Mouse (Mus musculus) thymus, postnatal 10 days (tissue): ENCODE data around the gene Hectd3.
A peak's percentile ranks its signal among the peaks of the same experiment; 100 is the strongest.

Experiments used
- DNase-seq, 2 experiments: peaks; one replicate each; pipeline ENCODE4 v3.0.0; 2021; ENCODE audit warnings: low spot score in 2 of 2

Hectd3 gene

DNA sequence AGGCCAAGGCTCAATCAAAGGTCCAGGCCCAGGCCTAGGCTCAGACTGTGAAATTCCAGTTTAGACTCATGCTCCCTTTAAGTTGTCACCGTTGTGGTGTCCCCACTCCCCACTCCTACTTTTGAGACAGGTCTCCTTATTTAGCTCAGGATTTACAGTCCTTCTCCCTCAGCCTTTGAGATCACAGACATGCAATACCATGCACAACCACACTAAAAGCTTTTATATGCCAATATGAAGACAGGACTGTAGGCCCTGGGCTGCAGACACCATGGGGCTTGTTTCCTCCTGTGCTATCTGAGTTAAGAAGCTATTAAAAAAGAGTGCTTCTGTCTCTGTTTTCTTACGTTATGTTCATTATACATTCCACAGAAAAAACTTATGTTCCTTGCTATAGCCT is 22.6 kb downstream of the Hectd3 start:
- DNase-seq: no peak

DNA sequence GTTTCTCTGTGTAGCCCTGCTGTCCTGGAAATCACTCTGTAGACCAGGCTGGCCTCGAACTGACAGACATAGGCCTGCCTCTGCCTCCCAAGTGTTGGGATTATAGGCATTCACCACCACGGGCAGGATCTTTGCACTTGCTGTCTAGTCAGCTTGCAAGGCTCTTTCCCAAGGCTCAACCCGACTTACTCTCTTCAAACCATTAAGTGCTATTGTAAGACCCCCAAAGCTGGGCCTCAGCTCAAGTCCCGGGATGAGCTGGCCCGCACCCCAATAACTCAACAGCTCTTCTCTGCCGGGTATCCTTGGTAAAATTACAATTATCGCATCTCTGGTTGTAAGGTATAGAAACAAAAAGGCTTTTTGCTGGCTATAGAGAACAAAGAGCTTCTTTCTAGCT is 23.2 kb downstream of the Hectd3 start:
- DNase-seq: no peak

DNA sequence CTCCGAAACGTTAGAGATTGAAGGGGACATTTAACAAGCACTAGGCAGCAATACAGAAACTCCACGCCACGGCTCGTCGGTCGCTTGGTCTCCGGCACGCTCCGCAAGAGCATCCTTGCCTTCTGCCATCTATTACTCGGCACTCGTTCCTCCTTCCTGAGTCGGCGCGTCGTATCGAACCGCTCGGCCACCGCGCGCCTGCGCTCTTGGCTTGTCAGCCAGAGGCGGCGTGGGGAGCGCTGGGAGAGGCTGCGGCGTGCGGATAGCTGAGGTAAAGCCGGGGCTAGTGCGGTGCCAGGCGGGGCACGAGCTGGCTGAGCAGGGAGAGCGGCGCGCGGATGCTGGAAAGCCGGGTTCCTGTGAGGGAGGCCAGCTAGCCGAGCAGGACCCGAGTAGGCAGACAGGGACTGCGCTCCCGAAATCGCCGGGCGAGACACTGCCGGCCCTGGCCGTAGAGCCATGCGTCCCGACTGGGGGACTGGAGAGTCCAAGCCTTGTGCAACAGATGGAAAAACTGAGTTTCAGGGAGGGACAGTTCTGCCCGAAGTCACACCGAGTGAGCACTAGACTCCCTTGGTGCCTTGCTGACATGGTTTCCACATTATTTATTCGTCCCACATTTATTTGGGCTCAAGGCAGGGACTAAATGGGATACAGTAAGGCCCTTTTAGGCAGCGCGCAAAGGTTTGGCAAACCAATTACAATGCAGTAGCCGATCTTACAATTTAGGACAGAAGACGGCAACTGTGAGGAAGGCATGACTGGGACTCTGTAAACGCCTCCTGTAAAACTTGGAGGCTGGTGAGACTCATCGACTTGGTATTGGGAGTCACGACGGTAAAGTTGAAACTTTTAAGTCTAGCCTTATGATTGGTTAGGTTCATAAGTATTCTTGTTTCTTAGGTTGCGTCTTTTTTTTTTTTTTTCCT is 24.4 kb downstream of the Hectd3 start, which contains the start of gene Eif2b3:
TSS of gene Eif2b3 (plus strand) at position 197 of the 929 bp plus-strand sequence.
- peak; percentile 84 to 88 for DNase-seq

GRCm38 (mm10) chr4:117023469-117023868 is 28.4 kb downstream of the Hectd3 start:
- no peak for DNase-seq

GRCm38 (mm10) chr4:117031105-117031504 is 36.0 kb downstream of the Hectd3 start:
- DNase-seq: no peak

DNA sequence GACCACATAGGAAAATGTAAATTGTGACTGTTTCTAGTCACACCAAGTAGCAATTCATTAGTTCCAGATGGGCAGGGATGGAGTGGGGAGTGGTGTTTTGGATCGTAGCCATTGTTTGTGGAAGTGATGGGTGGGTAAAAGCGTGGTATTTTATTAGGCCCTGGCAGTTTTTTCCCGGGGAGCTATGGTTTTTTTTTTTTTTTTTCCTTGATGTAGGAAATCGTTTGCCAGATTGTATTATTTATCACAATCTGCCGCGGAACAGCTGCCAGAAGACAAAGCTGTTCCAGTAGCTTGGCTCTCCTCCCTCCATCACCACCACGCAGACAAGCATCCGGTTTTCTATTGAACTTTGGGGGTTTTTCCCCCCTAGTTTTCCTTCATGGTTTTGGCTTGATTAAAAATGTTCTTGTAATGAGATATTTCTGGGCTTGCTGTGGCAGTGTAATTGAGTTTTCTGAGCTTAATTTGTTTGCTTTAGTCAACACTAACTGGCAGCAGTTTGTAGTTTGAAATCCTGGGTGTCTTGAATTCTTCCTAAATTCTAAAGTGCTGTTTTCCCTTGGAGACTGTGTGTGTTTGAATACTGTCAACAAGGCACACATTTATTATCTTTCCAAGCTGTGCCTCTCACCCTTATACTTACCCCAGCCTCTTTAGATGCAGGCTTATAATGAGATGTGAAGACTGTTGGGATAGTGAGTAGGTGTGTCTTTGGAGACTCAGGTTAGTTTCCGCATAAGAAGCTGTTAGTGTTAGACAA is 45.0 kb downstream of the Hectd3 start:
- no peak for DNase-seq

- no peak for DNase-seq
These were observed 45.7 kb downstream of the Hectd3 start for GRCm38 (mm10) chr4:117040791-117041190.

DNA sequence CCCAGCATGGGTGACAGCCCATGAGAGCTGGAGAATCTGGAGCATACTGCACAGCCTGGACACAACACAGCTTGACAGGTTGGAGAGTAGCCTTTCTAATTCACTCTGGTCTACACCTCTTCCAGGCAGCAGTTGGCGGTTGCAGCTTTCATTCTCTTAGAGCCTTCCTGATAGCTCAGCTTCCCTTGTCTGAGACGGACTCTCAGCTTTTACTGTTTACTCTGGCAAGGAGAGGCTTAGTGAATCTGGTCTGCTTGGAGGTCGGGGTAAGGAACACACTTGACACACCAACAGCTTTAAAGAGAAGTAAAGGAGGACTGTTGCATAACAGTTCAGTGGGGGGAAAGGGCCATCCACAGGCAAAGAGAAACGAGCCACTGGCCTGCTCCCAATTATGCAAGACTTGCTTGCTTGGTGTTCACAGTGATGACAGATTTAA is 46.2 kb downstream of the Hectd3 start:
- DNase-seq: no peak

DNA sequence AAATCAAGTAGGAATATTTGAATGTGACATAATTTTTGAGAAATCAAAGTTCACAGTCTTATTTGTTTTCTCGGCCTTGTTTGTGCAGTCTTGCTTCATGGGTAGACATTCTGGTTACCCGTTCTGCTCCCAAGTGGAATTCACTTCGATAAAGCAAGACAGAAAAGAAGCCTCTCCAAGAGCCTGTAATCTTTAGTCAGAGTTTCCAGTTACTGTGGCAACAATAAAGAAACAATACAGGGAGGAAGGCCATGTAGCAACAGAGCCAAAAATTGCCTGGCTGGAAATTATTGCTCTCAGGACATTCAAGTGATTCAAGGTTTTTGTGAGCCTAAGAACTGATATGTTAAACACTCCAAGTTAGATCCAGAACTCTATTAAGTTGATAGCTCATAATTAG is 53.7 kb downstream of the Hectd3 start:
- DNase-seq: no peak

- DNase-seq: no peak
These were observed 54.4 kb downstream of the Hectd3 start for GRCm38 (mm10) chr4:117049485-117049884.

DNA sequence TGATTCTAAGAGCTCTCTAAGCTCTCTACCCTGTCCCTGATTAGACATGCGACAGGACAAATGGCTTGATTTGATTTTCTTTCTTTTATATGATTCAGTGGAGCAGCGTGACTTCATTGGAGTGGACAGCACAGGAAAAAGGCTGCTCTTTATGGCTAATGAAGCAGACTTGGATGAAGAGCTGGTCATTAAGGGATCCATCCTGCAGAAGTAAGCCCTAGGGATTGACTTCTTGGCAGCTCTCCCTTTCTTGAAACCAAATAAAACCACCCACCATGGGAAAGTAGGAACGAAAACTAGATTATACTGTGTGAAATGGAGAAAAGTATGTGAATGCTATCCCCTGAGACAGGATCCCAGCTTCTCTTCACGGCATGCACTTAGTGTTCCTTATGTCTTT is 57.5 kb downstream of the Hectd3 start:
- DNase-seq: no peak

DNA sequence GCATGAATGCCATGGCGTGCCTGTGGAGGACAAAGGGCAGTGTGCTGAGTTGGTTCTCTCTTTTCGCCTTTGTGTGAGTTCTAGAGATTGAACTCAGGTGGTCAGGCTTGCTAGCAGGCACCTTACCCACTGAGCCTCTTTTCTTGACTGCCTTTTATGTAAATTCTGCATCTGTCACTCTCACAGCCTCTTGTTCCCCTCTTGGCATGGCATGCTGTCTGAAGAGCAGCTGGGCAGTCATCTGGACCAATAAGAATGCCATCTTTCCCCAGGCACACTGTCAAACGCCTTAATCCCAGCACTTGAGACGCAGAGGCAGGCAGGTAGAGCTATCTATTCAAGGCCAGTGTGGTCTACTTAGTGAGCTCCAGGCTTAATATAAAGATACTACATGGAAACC is 58.8 kb downstream of the Hectd3 start:
- DNase-seq: no peak
